Mouse (Mus musculus): ENCODE data around the gene Cacna2d3.

Gene Cacna2d3

GRCm38 (mm10) chr14:29090074-29090473 lies 631.6 kb downstream of the Cacna2d3 start:
- DNase-seq (ENCODE audit: extremely low read depth, insufficient read length, low spot score), result peak; percentile 13

- DNase-seq (ENCODE audit: extremely low read depth, insufficient read length, low spot score), result no peak
Measured at GRCm38 (mm10) chr14:29086528-29086927, 635.1 kb downstream of the Cacna2d3 start.

- no peak for DNase-seq (ENCODE audit: extremely low read depth, insufficient read length, low spot score)
Measured at GRCm38 (mm10) chr14:29085493-29086159, 636.0 kb downstream of the Cacna2d3 start.

DNA sequence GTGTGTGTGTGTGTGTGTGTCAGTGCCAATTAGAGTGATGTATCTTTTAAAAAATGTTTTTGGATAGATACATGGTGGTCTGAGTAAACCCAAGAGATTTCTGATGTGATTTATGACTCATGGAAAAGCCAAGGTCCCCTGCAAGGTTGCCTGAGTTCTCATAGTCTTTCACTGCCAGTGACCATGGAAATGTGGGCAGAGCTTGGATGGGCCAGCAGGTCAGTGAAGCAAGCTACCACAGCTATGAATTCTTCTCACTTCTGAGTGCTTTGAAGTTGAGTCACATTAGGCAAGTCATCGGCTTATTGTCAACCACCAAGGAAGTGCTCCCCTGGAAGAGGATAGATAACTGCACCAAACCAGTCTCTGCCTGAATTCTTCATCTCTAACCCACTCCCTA lies 639.5 kb downstream of the Cacna2d3 start:
- DNase-seq (ENCODE audit: extremely low read depth, insufficient read length, low spot score), result peak; percentile 56

GRCm38 (mm10) chr14:29080630-29081029 lies 641.0 kb downstream of the Cacna2d3 start:
- DNase-seq (ENCODE audit: extremely low read depth, insufficient read length, low spot score), result peak; percentile 38

- DNase-seq (ENCODE audit: extremely low read depth, insufficient read length, low spot score), result no peak
Measured at GRCm38 (mm10) chr14:29080228-29080627, 641.4 kb downstream of the Cacna2d3 start.

DNA sequence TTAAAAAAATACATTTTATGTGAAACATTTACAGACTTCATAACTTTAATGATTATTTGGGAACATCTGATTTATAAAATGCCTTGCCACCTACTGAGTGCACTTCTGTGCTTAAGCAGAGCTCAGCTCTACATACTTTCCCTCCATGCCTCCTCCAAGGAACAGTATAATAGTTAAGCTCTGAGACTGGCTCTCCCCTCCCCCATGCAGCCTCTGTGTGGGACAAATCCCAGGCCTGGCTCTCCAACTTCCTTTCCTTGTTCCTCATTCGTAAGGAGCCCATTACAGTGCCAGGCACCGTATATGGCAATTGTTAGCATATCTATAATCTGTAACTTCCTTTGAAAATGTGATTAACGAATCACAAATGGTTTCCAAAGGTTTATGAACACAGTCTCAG lies 644.2 kb downstream of the Cacna2d3 start:
- DNase-seq (ENCODE audit: extremely low read depth, insufficient read length, low spot score), result no peak

DNA sequence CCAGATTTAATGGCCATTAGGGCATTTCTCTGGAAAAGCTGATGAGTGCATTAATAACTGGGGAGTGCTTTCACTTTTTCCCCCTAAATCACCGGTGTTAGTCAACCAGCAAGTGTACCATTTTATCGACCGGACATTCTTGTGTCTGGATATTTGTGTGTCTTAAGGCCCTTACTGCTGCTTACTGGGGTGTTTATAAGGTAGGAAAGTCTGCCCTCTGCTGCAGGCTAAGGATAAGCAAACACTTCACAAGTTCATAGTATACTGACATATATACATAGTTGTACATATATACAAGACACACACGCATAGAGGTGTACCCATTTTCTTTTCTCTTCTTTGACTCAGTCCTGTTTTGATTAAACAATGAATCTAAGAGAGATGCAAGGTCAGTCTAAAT lies 647.9 kb downstream of the Cacna2d3 start:
- DNase-seq (ENCODE audit: extremely low read depth, insufficient read length, low spot score), result no peak

DNA sequence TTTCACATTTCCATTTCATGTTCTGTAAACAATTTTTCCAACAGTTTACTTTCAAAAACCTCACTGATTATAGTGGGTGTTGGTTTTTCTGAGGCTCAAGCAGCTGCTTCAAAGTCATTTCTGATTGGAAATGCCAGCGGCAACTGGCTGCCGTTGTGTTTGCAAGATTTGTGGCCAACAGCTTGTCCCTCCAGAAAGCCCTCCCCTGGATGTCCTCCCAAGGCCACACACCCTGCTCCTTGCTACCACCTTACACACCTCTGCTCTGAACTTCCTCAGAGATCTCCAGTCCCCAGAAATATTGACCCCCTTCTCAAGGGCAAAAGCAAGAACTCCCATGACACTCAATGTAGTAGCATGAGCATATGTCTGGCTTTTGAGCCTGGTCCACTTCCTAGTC lies 659.0 kb downstream of the Cacna2d3 start:
- no peak for DNase-seq (ENCODE audit: extremely low read depth, insufficient read length, low spot score)

GRCm38 (mm10) chr14:29061491-29061890 lies 660.2 kb downstream of the Cacna2d3 start:
- DNase-seq (ENCODE audit: extremely low read depth, insufficient read length, low spot score), result no peak

DNA sequence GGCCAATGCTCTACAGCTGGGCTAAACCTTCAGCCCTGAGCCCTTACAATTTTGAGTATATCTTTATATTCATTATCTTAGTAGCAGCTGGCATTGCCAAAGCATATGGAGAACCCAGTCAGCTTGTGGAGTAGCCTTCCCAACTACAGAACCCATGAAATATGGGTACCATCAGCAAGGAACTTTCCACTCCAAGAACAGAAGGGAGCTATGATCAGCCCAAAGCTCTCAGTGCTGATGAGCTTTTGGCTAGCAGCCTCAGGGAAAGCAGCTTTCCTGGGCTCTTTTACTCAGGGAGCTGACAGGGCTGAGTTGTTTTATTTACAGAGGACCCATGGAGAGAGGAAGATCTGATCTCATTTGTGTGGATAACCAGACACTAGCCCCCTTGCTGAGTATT lies 661.0 kb downstream of the Cacna2d3 start:
- no peak for DNase-seq (ENCODE audit: extremely low read depth, insufficient read length, low spot score)

DNA sequence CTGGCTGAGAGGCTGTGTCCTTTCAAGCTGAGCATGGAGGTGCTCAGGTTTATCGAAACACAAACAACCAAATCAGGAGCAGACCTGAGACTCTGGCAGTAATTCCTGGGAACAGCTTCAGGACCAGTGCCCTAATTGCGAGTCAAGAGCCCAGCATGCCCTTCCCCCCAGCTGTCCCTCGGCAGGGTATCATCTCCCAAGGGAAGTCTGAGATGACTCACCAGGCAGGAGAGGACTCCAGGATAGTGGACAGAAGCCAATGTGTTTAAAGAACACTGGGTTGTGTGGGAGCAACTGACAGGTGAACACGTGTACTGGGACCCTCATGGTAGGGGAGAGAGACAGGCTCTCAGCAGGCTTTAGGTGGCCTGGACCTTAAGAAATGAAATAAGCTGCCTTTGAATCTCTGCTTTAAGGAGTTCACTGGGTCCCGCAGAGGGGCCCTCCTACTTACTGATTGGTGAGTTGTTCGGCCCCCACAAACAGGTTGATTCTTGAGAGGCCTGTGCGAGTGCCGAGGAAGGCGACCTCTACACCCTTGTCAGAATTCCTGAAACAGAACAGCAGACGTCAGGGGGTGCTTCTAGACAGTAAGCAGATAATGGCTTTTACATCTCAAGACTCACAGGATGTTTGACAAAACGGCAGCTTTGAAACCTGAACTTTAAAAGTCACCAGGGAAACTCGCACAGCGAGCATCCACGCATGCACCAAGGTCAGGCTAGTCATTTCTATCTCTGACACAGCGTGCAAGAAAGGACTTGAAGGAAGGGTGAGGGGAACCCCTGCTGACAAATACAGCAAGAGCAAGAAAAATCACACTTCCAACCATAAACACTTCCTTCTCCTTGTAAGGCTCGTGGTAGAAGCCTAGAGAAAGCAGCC lies 669.5 kb downstream of the Cacna2d3 start:
- DNase-seq (ENCODE audit: extremely low read depth, insufficient read length, low spot score), result no peak

GRCm38 (mm10) chr14:29042355-29042754 lies 679.3 kb downstream of the Cacna2d3 start:
- DNase-seq (ENCODE audit: extremely low read depth, insufficient read length, low spot score), result no peak

GRCm38 (mm10) chr14:29041498-29041897 lies 680.2 kb downstream of the Cacna2d3 start:
- no peak for DNase-seq (ENCODE audit: extremely low read depth, insufficient read length, low spot score)

DNA sequence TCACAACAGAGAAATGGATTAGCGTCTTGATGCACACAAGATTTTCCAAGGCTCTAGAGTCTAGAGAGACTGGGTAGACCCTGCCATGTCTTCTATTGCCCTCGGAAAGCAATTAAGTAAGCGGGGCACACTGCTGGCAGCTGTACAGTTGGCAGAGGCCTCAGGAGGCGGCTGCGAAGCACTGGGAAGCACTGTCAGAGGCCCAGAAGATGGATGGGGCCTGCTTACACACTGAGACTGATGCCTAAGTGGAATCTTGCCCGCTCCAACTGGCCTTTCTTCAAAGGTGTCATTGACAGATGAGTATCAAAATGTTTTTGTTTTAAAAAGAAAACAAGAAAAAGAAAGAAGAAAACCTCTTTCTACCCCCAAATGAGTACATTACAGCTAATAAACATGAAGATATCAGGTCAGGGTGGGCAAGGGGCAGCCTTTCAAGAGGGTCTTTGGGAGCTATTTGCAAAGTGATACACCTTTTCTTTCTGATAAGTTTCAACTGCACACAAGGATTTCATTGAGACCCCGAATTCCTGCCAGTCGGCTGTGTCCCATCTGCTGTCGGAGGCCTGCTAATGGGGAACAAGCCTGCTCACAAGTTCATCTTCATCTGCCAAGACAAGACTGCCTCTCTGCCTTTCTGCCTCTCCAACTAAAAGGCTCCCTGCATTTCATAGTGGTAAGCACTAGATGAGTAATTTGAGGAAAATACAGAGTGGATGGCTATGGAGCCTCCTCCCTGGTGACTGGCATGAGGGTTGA lies 680.9 kb downstream of the Cacna2d3 start:
- no peak for DNase-seq (ENCODE audit: extremely low read depth, insufficient read length, low spot score)

GRCm38 (mm10) chr14:29038246-29038645 lies 683.4 kb downstream of the Cacna2d3 start:
- DNase-seq (ENCODE audit: extremely low read depth, insufficient read length, low spot score), result no peak

GRCm38 (mm10) chr14:29031858-29032395 lies 689.7 kb downstream of the Cacna2d3 start:
- no peak for DNase-seq (ENCODE audit: extremely low read depth, insufficient read length, low spot score)

- DNase-seq (ENCODE audit: extremely low read depth, insufficient read length, low spot score), result no peak
Measured at GRCm38 (mm10) chr14:29030519-29030918, 691.1 kb downstream of the Cacna2d3 start.

DNA sequence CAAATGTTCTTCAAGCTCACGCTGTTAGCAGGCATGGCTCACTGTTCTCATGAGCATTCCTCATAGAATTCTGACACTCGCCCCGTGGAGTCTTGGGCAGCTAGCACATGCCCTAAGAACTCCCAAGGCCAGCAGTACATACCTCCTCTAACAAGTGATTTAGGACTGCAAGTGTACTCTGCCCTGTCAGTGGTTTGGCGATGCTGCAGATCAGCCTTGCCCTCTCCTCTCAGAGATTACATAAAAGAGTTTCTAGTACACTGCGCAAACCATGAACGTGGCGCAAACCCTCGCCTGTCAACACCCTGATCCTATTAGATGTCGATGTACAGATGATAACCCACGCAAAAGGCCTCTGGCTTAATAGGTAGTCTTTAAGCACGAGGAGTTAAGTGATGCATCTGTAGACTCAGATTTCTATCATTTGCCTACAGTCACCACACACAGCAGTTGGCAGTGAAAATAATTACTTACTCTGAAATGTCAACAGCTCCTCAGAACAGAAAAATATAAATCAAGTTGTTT lies 691.7 kb downstream of the Cacna2d3 start:
- DNase-seq (ENCODE audit: extremely low read depth, insufficient read length, low spot score), result no peak

- no peak for DNase-seq (ENCODE audit: extremely low read depth, insufficient read length, low spot score)
Measured at GRCm38 (mm10) chr14:29029107-29029469, 692.6 kb downstream of the Cacna2d3 start.

All from 3134 (cell line).